Mouse (Mus musculus): ENCODE results near the gene Brf1. TPM values are rescaled to one million over a fixed set of nuclear protein-coding genes. Genes with fewer than 3 reads are reported as not detected.

Brf1 gene
- total RNA-seq, 2 experiments from 2014 or later: 55.6 to 57.4 TPM

DNA sequence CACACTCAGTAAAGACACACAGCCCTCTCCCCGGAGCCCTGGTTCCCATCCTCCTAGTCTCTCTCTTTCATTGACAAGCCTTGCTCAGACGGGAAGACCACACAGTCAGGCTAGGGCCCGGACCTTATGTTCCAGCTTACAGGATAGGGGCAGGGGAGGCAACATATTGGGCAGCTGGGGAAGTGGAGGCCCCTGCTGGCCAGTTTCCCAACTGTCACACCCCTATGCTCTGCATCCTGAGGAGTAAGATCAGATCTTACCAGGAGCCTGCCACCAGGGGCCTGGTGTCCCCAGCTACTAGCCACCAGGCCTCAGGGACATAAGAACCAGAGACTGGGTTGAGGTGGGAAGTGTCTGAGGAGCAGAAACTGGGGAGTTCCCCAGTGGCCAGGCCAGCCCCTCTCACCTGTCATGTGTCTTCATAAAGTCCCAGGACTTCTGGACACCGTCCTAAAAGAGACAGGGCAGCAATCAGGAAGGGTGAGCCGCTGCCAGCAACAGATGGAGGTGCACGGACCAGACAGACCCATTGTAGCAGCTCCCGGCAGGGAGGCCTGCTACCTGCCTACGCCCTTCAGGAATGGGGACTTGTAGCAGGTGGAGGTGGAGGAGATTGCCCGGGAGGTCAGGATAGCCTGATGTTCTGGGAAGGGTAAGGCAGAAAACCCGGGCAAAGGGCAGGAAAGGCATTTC is 61.5 kb downstream of the Brf1 start:
- Histone ChIP-seq H3K27ac (no peak overlapping the region), H3K4me3 (no peak overlapping the region)
- no peak for DNase-seq (ENCODE audit: low spot score in 2 of 2)
- TF ChIP-seq CTCF (conservative IDR thresholded peaks at IDR 0.05): peak; percentile 59

DNA sequence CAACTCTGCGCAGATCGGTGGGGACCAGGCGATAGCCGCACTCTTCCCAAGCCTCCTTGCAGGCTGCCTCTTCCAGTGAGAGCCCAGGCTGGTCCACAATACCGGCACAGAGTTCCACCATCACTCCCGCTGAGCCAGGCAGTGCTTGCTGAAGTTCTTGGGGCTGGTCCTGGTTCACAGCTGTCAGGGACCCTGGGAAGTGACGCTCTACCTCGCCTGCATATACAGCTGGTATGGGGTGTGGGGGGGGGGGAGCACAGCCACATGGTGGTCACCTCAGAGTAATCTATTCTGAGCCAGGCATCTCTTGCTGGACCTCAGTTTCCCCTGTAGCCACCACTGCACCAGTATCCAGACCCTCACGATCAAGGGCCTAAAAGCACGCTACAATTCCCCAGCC is 62.1 kb downstream of the Brf1 start:
- Histone ChIP-seq H3K27ac (no peak overlapping the region), H3K4me3 (no peak overlapping the region)
- no peak for TF ChIP-seq CTCF (conservative IDR thresholded peaks at IDR 0.05)
- no peak for DNase-seq (ENCODE audit: low spot score in 2 of 2)

DNA sequence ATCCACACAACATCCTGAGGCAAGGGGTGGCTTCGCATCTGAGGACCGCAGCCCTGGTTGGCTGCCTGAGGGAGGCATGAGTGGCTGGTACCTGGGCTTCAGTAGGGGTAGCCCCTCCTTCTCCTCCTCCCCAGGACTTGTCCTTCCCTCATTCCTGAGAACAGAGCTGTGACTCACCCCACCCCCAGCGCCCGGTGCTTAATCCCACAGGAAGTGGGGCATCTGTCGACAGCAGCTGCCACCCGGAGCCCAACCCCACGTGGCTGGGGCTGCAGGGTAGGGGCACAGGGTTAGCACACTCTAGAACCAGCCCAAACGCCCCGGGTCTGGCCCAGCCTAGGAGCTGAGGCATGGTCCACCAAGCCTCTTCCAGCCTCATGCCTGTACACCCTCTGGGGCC is 62.6 kb downstream of the Brf1 start:
- TF ChIP-seq CTCF (conservative IDR thresholded peaks at IDR 0.05): no peak
- Histone ChIP-seq H3K27ac (no peak overlapping the region), H3K4me3 (no peak overlapping the region)
- no peak for DNase-seq (ENCODE audit: low spot score in 2 of 2)

DNA sequence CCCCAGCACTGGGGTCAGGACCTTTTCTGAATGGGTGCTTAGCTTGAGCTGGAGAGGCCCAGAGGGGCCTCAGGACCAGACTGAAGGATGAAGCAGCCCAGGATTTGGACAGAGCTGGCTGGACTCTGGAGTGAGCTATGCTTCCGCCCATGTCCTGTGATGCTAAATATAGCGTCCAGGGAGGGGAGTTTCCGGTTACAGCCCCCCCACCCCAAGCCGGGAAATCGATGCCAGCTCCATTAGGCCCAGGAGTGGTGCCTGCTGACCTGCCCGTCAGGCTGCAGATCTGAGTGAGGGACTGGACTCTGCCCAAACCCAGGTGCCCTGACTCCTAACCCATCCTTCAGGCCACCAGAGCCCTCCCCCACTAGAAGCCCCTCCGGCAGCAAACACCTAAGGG is 67.9 kb downstream of the Brf1 start:
- no peak for DNase-seq (ENCODE audit: low spot score in 2 of 2)
- Histone ChIP-seq H3K4me3 (no peak overlapping the region), H3K27ac (no peak overlapping the region)
- TF ChIP-seq CTCF (conservative IDR thresholded peaks at IDR 0.05): no peak

DNA sequence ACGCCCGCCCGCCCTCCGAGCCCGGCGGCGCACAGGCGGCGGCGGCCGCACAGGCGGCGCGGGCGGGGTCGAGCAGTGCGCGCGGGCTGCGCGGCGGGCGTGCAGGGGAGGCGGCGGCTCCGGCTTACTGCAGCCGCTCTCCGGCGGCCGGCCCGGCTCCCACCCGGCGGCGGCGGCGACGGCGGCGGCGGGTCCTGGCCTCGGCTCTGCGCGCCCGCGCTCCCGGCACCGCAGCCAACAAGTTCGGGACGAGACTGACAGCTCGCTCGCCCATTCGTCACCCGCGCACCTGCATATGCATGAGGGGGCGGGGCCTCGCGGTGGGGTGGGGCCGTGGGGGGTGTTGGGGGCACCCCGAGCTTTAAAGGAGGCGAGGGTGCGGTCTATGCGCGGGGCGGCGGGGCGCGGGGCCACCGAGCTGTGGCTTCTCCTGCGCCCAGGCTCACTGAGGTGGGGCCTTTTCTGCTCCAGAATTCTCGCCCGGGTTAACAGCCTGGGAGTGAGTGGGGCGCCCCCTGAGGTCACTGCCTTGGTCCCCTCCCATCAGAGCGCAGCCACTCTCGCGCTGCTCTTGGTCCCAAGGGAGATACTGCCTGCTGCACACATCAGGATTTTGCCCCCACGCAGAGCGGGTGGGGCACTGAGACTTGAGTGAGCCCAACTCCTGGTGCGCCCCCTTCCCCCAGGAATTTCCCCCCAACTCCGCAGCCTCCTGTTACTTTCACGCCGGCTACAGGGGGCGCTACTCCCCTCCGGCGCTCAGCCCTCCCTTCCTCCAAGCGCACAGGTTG is 70.7 kb downstream of the Brf1 start, which contains the start of gene Jag2:
Gene Jag2 (minus strand): TSS at position 215 of the 791 bp plus-strand sequence.
- TF ChIP-seq CTCF (conservative IDR thresholded peaks at IDR 0.05): peak; percentile 77
- DNase-seq (ENCODE audit: low spot score in 2 of 2): peak; percentile 71 to 80
- Histone ChIP-seq H3K27ac (peak within 1 kb of the TSS; percentile 92), H3K4me3 (peak within 1 kb of the TSS; percentile 73)

DNA sequence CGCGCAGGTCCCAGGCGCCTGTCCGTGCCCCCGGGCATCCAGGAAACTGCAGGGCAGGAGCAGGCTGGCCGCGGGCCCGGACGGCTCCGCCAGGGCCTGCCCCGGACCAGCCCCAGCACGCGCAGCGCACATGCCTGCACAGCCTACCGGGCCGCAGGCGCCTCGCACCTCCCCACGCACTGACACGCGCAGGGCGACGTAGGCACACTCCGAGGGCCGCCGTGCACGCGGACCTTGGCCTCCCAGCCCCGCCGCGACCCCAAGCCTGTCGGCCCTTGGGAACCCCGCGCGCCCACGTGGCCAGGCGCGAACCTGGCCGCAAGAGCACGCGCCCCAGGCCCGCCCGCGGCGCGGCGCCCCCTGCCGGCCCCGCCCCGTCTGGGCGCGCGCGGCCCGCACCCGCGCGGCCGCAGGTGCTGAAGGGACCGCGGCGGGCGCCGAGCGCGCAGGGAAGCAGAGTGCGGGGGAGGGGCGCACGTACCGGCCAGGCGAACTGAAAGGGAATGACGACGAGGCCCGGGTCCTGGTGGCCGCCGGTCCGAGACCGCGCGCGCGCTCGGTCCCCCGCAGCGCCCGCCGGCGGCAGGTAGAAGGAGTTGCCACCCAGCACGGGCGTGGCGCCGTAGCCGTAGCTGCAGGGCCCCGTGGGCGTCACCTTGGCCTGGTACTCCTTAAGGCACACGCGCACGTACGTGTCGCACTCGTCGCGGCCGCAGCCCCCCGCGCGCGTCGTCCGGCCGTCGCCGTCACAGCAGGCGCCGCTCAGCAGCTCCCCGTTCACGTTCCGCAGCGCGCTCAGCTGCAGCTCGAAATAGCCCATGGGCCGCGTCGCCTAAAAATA is 71.9 kb downstream of the Brf1 start:
- Histone ChIP-seq H3K4me3 (peak overlapping the region; percentile 73), H3K27ac (peak overlapping the region; percentile 92)
- TF ChIP-seq CTCF (conservative IDR thresholded peaks at IDR 0.05): peak; percentile 21; the same call in 1 of the 2 replicates
- DNase-seq (ENCODE audit: low spot score in 2 of 2): peak in 1 of 2 experiments; percentile 45

DNA sequence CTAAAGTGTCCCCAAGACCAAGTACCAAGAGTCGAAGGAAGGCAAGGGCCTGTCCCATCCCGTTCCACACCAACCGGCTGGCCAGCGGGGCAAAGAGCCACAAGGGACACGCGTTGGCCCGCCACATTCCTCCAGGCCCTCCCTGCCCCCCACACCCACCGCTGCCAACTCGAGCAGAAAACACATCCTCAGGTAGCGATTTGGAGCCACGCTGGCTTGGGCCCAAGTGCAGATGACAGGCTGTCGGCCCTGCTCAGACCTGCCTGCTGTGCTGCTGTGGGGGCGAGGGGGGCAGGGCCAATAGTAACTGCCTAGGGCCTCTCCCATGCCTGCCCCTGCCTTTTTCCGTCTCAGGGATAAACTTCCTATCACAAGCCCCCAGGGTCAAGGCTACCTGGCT is 73.2 kb downstream of the Brf1 start:
- H3K27ac ChIP-seq: no peak overlapping the region
- no peak for TF ChIP-seq CTCF (conservative IDR thresholded peaks at IDR 0.05)
- no peak overlapping the region for H3K4me3 ChIP-seq
- DNase-seq (ENCODE audit: low spot score in 2 of 2): no peak

DNA sequence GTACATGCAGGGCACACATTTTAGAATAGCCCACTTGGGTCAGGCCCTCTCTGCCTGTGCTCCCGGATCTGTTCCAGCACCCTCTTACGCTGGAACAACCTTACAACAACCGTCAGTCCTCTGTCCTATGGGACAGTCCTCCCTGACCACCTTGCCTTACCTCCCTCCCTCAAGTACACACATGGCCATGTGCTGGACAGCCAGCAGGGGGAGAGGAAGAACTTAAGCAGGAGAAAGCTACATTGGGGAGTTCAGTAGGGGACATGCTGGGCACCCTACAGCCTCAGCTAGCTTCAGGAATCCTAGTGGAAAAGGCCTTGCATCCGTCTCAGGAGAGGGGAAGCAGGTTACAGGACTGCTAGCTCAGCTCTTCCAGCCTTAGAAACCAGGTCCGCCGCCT is 74.6 kb downstream of the Brf1 start:
- TF ChIP-seq CTCF (conservative IDR thresholded peaks at IDR 0.05): peak; percentile 50
- no peak overlapping the region for H3K4me3 ChIP-seq
- no peak for DNase-seq (ENCODE audit: low spot score in 2 of 2)
- H3K27ac ChIP-seq: no peak overlapping the region

DNA sequence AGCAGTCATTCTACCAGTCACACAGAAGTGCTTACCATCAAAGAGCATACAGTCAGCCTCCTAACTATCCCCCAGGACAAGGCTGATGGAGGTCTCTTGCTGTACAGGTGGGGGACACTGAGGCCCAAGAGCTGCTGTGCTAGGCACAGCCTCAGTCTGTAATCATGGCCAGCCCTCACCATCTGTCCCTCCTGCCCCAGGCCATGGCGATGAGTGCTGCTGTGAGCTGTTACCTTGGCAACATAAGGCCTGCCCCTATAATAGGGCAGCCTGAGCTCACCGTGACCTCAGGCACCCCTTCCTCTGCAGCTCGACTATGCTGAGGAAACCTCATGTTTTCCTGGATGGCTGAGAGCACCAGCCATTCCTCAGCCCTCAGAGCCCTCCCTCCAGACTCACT is 78.0 kb downstream of the Brf1 start:
- DNase-seq (ENCODE audit: low spot score in 2 of 2): no peak

DNA sequence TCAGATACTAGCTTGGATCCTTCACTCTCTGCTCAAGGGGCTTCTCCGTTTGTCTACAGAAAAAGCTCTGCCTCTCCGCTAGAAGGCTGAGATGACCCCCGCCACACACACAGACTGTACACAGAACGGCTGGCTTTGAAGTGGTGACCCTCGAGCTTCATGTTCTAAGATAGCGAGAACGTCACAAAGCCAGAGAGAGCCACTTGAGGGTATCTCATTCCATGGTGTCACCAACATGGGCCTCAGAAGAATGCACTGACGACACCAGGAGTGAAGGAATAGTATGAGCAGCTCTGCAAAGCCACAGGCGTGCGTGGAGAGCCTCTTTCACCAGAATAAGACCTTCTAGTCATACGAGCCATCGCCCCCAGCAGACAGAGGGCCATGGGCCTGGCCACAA is 79.0 kb downstream of the Brf1 start:
- no peak for DNase-seq (ENCODE audit: low spot score in 2 of 2)
- no peak overlapping the region for H3K4me3 ChIP-seq
- no peak for TF ChIP-seq CTCF (conservative IDR thresholded peaks at IDR 0.05)
- H3K27ac ChIP-seq: no peak overlapping the region

More for the DNA sequence above, 78.0 kb downstream of the Brf1 start:
- no peak overlapping the region for H3K4me3 ChIP-seq
- no peak for TF ChIP-seq CTCF (conservative IDR thresholded peaks at IDR 0.05)
- H3K27ac ChIP-seq: no peak overlapping the region

DNA sequence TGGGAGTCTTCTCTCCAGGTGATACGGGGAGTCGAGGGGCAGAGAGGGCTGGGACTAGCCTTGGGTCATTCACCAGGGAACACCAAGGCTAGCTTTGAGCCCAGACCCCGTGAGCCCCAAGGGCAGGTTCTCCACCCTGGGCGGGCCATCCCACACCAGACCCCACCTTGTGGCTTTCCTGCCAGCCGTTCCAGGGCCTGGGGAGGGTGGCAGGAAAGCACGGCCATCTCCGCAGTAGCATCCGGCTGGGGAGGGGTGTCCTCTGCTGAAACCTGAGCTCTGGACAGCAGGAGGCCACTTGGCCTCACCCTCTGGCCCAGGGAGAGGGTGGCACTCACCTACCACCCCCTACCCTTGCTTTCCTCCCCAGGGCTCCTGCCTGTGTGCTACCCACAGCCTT is 82.6 kb downstream of the Brf1 start:
- no peak overlapping the region for H3K4me3 ChIP-seq
- TF ChIP-seq CTCF (conservative IDR thresholded peaks at IDR 0.05): no peak
- no peak for DNase-seq (ENCODE audit: low spot score in 2 of 2)
- H3K27ac ChIP-seq: peak overlapping the region; percentile 55; the same call in 1 of the 2 replicates

DNA sequence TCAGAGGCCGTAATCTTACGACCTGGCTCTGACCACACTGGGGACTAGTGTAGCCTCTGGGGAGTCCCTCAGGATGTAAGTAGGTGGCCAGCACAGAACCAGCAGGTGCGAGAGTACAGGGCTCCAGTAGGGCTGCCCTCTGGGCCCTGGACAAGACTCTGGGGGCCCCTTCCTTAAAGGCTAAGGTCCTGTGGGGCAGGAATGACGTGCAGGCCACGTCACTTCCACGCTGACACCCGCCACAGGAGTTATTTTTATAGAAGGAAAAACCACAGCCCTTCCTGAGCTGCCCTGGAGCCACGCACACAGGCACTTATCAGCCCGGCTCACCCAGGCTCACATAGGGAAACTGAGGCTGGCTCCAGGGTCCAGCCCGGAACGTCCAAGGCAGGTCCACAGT is 83.0 kb downstream of the Brf1 start:
- Histone ChIP-seq H3K27ac (peak overlapping the region; percentile 61; the same call in 1 of the 2 replicates), H3K4me3 (no peak overlapping the region)
- no peak for TF ChIP-seq CTCF (conservative IDR thresholded peaks at IDR 0.05)
- no peak for DNase-seq (ENCODE audit: low spot score in 2 of 2)

All from layer of hippocampus, adult 2 months (tissue).